ENCODE assay signal across 7 mouse cellular contexts in the genomic region with DNA sequence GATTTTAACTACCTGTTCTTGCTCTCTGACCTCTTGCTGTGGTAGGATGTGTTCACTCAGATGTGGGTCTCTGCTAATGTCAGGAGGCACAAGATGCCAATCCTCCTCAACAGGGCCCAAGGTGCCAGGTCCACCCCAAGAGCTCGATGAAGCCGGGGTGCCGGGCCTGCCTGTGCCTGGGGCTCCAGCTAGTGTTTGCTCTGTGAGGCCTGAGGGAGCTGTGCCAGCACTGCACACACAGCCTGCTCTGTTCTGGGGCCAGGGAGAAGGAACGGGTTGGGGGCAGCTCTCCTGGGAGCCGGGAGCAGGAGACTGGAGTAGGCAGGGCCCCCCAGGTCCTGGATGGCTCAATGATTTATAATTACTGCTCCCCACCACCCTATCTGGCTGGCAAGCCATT. TPM values are rescaled to one million over a fixed set of nuclear protein-coding genes. Genes with fewer than 3 reads are reported as not detected.
DNase-seq lines count a peak whose midpoint lies in the region; ATAC-seq lines count a peak whose summit lies in the region.

No protein-coding gene starts in this region.

- no peak for DNase-seq in kidney, adult 9 months
- DNase-seq in cerebellum, postnatal 10 days: peak; percentile 46 to 63
- DNase-seq in thymus, postnatal 0 days (ENCODE audit: low spot score): no peak

- peaks cover 4% of the 10 kb centered on the region; the same call in 1 of the 2 replicates for H3K36me3 ChIP-seq in kidney, embryonic 16.5 days (ENCODE audit: insufficient read depth, low read length)
- peaks cover 17% of the 10 kb centered on the region for H3K36me3 ChIP-seq in forebrain, embryonic 13.5 days (ENCODE audit: poor library complexity, severe bottlenecking)
- H3K36me3 ChIP-seq in liver, embryonic 12.5 days: peaks cover 13% of the 10 kb centered on the region
- H3K36me3 ChIP-seq in stomach, embryonic 16.5 days (ENCODE audit: control insufficient read depth, insufficient read depth, low read length): no peaks in the 10 kb centered on the region

- ATAC-seq in kidney, embryonic 16.5 days (ENCODE audit: low FRiP score, low TSS enrichment): 0 out of 2 replicates have a peak, but pooled peaks have one; percentile 1
- no peak; the same call in 1 of the 2 replicates for ATAC-seq in forebrain, embryonic 13.5 days
- ATAC-seq in liver, embryonic 12.5 days: no peak
- ATAC-seq in stomach, embryonic 16.5 days (ENCODE audit: insufficient read depth, low FRiP score): peak; percentile 39; the same call in 1 of the 2 replicates

- H3K9me3 ChIP-seq in kidney, embryonic 16.5 days (ENCODE audit: low read length): no peaks in the 10 kb centered on the region
- no peaks in the 10 kb centered on the region for H3K9me3 ChIP-seq in forebrain, embryonic 13.5 days (replicated peaks)
- no peaks in the 10 kb centered on the region for H3K9me3 ChIP-seq in liver, embryonic 12.5 days (replicated peaks)
- H3K9me3 ChIP-seq in stomach, embryonic 16.5 days (replicated peaks; ENCODE audit: control insufficient read depth, low read length): no peaks in the 10 kb centered on the region

- WGBS in kidney, embryonic 16.5 days: 62% methylated on average over 5 of the region's 5 CpGs
- 50% methylated on average over 5 of the region's 5 CpGs for WGBS in forebrain, embryonic 13.5 days
- WGBS in liver, embryonic 12.5 days (ENCODE audit: insufficient replicate concordance): 62% methylated on average over 5 of the region's 5 CpGs
- 60% methylated on average over 5 of the region's 5 CpGs for WGBS in stomach, embryonic 16.5 days

- peak overlapping the region; percentile 90 for H3K4me2 ChIP-seq in kidney, embryonic 16.5 days (replicated peaks; ENCODE audit: low read depth, low read length)
- H3K4me2 ChIP-seq in forebrain, embryonic 13.5 days: peak overlapping the region; percentile 89
- H3K4me2 ChIP-seq in liver, embryonic 12.5 days: peak overlapping the region; percentile 73
- peak overlapping the region; percentile 65 for H3K4me2 ChIP-seq in stomach, embryonic 16.5 days (ENCODE audit: low read depth, low read length)

- peak overlapping the region; percentile 83 for H3K27ac ChIP-seq in kidney, embryonic 16.5 days (ENCODE audit: low read length)
- no peak overlapping the region for H3K27ac ChIP-seq in forebrain, embryonic 13.5 days
- no peak overlapping the region for H3K27ac ChIP-seq in liver, embryonic 12.5 days
- peak overlapping the region; percentile 92 for H3K27ac ChIP-seq in stomach, embryonic 16.5 days (ENCODE audit: low read length)

- peaks cover 34% of the 10 kb centered on the region for H3K4me1 ChIP-seq in kidney, embryonic 16.5 days (ENCODE audit: insufficient read depth, low read length)
- peaks cover 35% of the 10 kb centered on the region for H3K4me1 ChIP-seq in forebrain, embryonic 13.5 days
- peaks cover 31% of the 10 kb centered on the region for H3K4me1 ChIP-seq in liver, embryonic 12.5 days
- H3K4me1 ChIP-seq in stomach, embryonic 16.5 days (ENCODE audit: control insufficient read depth, insufficient read depth, low read length): peaks cover 9% of the 10 kb centered on the region

- peaks cover 13% of the 10 kb centered on the region; the same call in 1 of the 2 replicates for H3K27me3 ChIP-seq in kidney, embryonic 16.5 days (ENCODE audit: insufficient read depth, low read length)
- peaks cover 24% of the 10 kb centered on the region for H3K27me3 ChIP-seq in forebrain, embryonic 13.5 days
- peaks cover 78% of the 10 kb centered on the region for H3K27me3 ChIP-seq in liver, embryonic 12.5 days (replicated peaks)
- H3K27me3 ChIP-seq in stomach, embryonic 16.5 days (ENCODE audit: control insufficient read depth, insufficient read depth, low read length): peaks cover 4% of the 10 kb centered on the region; the same call in 1 of the 2 replicates

- H3K9ac ChIP-seq in kidney, embryonic 16.5 days (replicated peaks; ENCODE audit: low read length): peak overlapping the region; percentile 72
- H3K9ac ChIP-seq in forebrain, embryonic 13.5 days: peak overlapping the region; percentile 70
- H3K9ac ChIP-seq in liver, embryonic 12.5 days: no peak overlapping the region
- H3K9ac ChIP-seq in stomach, embryonic 16.5 days (ENCODE audit: low read length): peak overlapping the region; percentile 80

- peak overlapping the region; percentile 71 for H3K4me3 ChIP-seq in kidney, embryonic 16.5 days (ENCODE audit: low read length)
- H3K4me3 ChIP-seq in forebrain, embryonic 13.5 days: peak overlapping the region; percentile 60
- peak overlapping the region; percentile 59 for H3K4me3 ChIP-seq in liver, embryonic 12.5 days
- peak overlapping the region; percentile 73 for H3K4me3 ChIP-seq in stomach, embryonic 16.5 days (replicated peaks; ENCODE audit: low read length)

RNA-seq across cellular contexts. Expression of gene Pacsin3, which starts 2.3 kb away (rescaled TPM):
- 47.7 and 49.6 TPM in 2 replicates for polyA plus RNA-seq in kidney, embryonic 16.5 days (2015; fragmentation: Nextera tagmentation; extraction: Ambion mirVana)
- polyA plus RNA-seq in forebrain, embryonic 13.5 days (2015; fragmentation: Nextera tagmentation; extraction: Ambion mirVana): 23.4 and 26.5 TPM in 2 replicates
- 12.3 and 12.4 TPM in 2 replicates for polyA plus RNA-seq in liver, embryonic 12.5 days (2016; fragmentation: Nextera tagmentation; extraction: Ambion mirVana)
- polyA plus RNA-seq in stomach, embryonic 16.5 days (2015; fragmentation: Nextera tagmentation; extraction: Ambion mirVana): 65.5 and 73.3 TPM in 2 replicates
- 4.3 and 5.9 TPM in 2 replicates for polyA plus RNA-seq in thymus, postnatal 0 days (2015; fragmentation: Nextera tagmentation; extraction: Ambion mirVana)

RNA-seq across cellular contexts. Expression of gene Arfgap2, which starts 6.7 kb away (rescaled TPM):
- polyA plus RNA-seq in kidney, embryonic 16.5 days (2015; fragmentation: Nextera tagmentation; extraction: Ambion mirVana): 92.9 and 96.5 TPM in 2 replicates
- 78.4 and 84.3 TPM in 2 replicates for polyA plus RNA-seq in forebrain, embryonic 13.5 days (2015; fragmentation: Nextera tagmentation; extraction: Ambion mirVana)
- 80.0 and 82.2 TPM in 2 replicates for polyA plus RNA-seq in liver, embryonic 12.5 days (2016; fragmentation: Nextera tagmentation; extraction: Ambion mirVana)
- polyA plus RNA-seq in stomach, embryonic 16.5 days (2015; fragmentation: Nextera tagmentation; extraction: Ambion mirVana): 82.0 and 82.3 TPM in 2 replicates
- 95.7 and 99.8 TPM in 2 replicates for polyA plus RNA-seq in thymus, postnatal 0 days (2015; fragmentation: Nextera tagmentation; extraction: Ambion mirVana)

RNA-seq across cellular contexts. Expression of gene Ddb2, which starts 21.3 kb away (rescaled TPM):
- polyA plus RNA-seq in kidney, embryonic 16.5 days (2015; fragmentation: Nextera tagmentation; extraction: Ambion mirVana): 16.2 and 20.6 TPM in 2 replicates
- 11.8 and 12.0 TPM in 2 replicates for polyA plus RNA-seq in forebrain, embryonic 13.5 days (2015; fragmentation: Nextera tagmentation; extraction: Ambion mirVana)
- 8.3 and 8.4 TPM in 2 replicates for polyA plus RNA-seq in liver, embryonic 12.5 days (2016; fragmentation: Nextera tagmentation; extraction: Ambion mirVana)
- polyA plus RNA-seq in stomach, embryonic 16.5 days (2015; fragmentation: Nextera tagmentation; extraction: Ambion mirVana): 17.1 and 20.5 TPM in 2 replicates
- 33.7 and 35.8 TPM in 2 replicates for polyA plus RNA-seq in thymus, postnatal 0 days (2015; fragmentation: Nextera tagmentation; extraction: Ambion mirVana)

RNA-seq across cellular contexts. Expression of gene Acp2, which starts 55.4 kb away (rescaled TPM):
- 28.8 and 29.7 TPM in 2 replicates for polyA plus RNA-seq in kidney, embryonic 16.5 days (2015; fragmentation: Nextera tagmentation; extraction: Ambion mirVana)
- 30.2 and 33.3 TPM in 2 replicates for polyA plus RNA-seq in forebrain, embryonic 13.5 days (2015; fragmentation: Nextera tagmentation; extraction: Ambion mirVana)
- 9.6 and 10.3 TPM in 2 replicates for polyA plus RNA-seq in liver, embryonic 12.5 days (2016; fragmentation: Nextera tagmentation; extraction: Ambion mirVana)
- 23.1 and 24.5 TPM in 2 replicates for polyA plus RNA-seq in stomach, embryonic 16.5 days (2015; fragmentation: Nextera tagmentation; extraction: Ambion mirVana)
- 15.5 and 15.6 TPM in 2 replicates for polyA plus RNA-seq in thymus, postnatal 0 days (2015; fragmentation: Nextera tagmentation; extraction: Ambion mirVana)

RNA-seq across cellular contexts. Expression of gene Nr1h3, which starts 55.4 kb away (rescaled TPM):
- polyA plus RNA-seq in kidney, embryonic 16.5 days (2015; fragmentation: Nextera tagmentation; extraction: Ambion mirVana): 3.5 and 4.6 TPM in 2 replicates
- polyA plus RNA-seq in forebrain, embryonic 13.5 days (2015; fragmentation: Nextera tagmentation; extraction: Ambion mirVana): 1.4 and 1.9 TPM in 2 replicates
- 12.9 and 13.5 TPM in 2 replicates for polyA plus RNA-seq in liver, embryonic 12.5 days (2016; fragmentation: Nextera tagmentation; extraction: Ambion mirVana)
- polyA plus RNA-seq in stomach, embryonic 16.5 days (2015; fragmentation: Nextera tagmentation; extraction: Ambion mirVana): 3.5 and 4.2 TPM in 2 replicates
- 7.2 and 9.6 TPM in 2 replicates for polyA plus RNA-seq in thymus, postnatal 0 days (2015; fragmentation: Nextera tagmentation; extraction: Ambion mirVana)

Comparison
In these comparisons a context has a peak if more than half of its experiments do, and no peak if none do; other contexts are left out.
1. ATAC-seq: peak in kidney, embryonic 16.5 days (single experiment) and stomach, embryonic 16.5 days (single experiment); none in forebrain, embryonic 13.5 days (single experiment) and liver, embryonic 12.5 days (single experiment).
2. H3K27ac ChIP-seq: peak in kidney, embryonic 16.5 days (single experiment) and stomach, embryonic 16.5 days (single experiment); none in forebrain, embryonic 13.5 days (single experiment) and liver, embryonic 12.5 days (single experiment).
3. DNase-seq: peak in cerebellum, postnatal 10 days (2 of 2); none in kidney, adult 9 months (single experiment) and thymus, postnatal 0 days (single experiment).
4. Peak in every context shown above with its lines, with median percentiles within 50 percentile points of each other: H3K4me2 ChIP-seq and H3K4me3 ChIP-seq.